Mouse (Mus musculus) right cerebral cortex, adult 18-20 months (tissue): ENCODE data around the gene Neurl3.
A peak's percentile ranks its signal among the peaks of the same experiment; 100 is the strongest.

ENCODE experiments used
- DNase-seq: peaks from one replicate; pipeline ENCODE4 v3.0.0; 2022; ENCODE audit warnings: mixed read lengths

Neurl3 gene

GRCm38 (mm10) chr1:36255871-36256640, 18.4 kb downstream of the Neurl3 start:
- DNase-seq, result no peak

GRCm38 (mm10) chr1:36254635-36255360, 19.7 kb downstream of the Neurl3 start:
- no peak for DNase-seq

DNA sequence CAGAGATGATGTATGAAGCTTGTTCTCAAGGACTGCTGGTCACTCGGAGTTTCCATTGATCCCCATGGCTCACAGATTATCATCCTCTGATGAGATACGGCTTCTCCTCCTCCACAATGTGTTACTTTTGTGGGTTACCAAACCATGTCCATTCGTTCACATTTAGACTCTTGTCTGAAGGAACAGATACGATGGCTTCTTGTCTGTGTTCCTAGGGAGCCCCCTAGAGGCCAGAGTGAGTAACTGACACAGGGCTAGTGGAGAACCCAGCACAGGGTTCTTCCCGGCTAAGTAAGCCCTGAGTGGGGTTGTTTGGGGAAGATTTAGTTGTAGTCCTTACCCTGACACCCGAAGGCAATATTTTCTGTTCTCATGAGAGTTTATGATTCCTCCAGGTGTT, 21.7 kb downstream of the Neurl3 start:
- peak; percentile 80 for DNase-seq

DNA sequence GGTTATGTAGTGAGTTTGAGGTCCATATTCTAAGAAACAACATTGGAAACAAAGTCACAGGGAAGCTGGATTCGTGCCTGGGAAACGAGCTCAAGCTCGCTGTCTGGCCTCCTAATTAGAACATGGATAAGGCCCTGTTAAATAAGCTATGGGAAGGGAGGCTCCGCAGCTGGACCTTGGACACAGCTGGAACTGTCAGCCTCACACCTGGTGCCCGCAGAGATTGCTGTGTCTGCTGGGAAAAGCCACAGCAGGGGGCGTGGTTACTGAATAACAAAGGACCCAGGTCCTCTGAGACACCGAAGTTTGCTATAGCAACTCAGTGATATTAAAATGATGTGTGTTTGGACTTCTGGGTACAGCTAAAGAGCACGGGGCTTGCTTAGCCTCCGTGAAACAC, 23.1 kb downstream of the Neurl3 start:
- DNase-seq, result no peak

DNA sequence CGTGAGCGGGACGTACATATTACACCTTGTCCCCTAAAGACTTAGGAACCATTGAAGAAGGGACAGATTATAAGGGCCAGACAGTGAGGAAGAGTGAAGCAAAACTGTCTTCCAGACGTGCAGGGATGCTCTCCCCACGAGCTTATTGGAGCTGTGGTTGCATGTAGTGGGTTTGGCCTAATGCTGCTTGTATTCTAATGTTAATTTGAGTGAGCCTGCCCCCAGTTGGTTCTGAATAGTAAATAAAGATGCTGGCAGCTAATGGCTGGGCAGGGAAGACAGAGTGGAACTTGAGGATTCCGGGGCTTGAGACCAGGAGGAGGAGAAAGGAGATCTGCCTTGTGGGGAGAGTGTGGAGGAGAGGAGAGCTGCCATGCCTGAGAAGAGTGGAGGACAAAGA, 27.8 kb downstream of the Neurl3 start:
- DNase-seq, result no peak

- DNase-seq, result no peak
These were observed 29.7 kb downstream of the Neurl3 start for GRCm38 (mm10) chr1:36244828-36245215.

DNA sequence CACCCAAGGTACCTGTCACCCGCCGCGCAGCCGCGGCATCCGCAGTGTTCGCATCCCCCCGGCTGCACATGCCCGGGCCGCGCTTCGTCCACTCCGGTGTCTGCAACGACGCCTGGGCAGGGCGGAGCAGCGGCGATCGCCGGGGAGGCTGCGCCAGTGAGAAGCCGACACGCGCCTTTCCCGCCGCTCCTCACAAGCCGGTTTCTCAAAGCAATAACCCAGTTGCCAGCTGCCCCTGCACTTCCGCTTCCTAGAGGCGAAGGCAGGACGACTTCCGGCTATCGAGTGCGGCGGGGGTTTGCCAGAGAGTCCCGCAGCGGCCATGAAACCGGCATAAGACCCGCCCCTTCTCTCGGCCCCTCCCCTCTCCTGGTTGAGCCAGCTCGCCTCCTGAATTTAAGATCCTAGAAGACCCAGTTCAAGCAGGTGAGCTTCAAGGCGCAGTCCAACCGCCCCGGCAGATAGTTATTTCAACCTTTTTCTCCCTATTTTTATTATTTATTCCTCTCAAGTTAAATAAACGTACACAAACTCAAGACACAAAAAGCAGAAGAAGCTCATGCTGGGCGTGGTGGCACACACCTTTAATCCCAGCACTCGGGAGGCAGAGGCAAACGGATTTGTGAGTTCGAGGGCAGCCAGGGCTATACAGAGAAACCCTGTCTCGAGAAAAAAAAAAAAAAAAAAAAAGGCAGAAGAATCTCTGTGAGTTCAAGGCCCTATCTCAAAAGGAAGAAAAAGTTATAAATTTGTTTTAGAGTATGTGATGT, 30.2 kb downstream of the Neurl3 start, which contains the start of gene Uggt1:
TSS of gene Uggt1 (minus strand) at position 663 of the 770 bp plus-strand sequence.
- peak; percentile 96 for DNase-seq

DNA sequence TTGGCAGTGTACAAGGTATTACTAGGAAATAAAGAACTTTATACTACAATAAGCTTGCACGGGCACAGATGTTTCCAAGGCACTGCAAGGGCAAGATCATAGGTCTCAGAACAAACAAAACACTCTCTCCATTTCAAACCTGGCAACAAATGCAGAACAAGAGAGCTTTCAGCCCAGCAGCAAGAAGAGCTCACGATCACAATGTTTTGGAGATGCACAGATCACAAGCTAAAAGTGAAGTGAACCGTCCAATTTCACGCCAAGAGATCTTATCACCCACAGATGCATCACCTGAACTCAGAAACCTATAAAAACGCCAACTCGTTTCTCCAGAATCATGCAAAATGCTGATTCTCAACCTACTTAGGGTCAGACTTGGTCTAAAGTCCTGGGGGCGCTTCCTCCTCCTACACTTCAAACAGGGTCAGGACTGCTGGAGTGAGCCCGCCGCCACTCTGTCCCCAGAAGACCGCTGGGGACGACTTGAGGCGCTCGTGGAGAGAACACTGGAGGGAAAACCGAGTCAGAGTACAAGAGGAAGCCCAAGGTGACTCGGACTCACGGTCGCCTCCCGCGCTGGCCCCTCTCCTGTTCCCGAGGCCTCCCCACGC, 30.9 kb downstream of the Neurl3 start:
- DNase-seq, result no peak

DNA sequence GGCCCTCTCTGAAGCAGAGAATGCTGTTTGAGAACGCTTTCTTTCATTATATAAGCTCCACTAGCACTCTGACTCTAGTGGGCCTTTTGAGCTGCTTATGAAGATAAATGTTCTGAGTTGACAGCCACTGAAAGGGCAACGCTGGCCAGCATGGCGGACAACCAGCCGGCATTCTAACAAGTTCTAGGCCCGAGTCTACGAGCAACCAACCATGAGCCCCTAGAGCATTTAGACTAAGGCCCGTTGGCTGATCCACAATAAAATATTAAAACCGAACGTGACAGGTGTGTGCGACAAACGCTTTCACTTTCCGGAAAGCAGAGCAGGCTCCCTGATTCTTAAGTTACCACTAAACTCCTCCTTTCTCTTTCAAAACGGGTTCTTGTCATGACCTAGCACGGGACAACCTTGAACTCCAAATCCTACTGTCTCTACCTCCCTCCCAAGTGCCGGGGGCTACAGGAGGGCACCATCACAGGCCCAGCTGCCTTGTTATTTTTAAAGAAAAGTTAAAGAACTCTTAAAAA, 32.5 kb downstream of the Neurl3 start:
- no peak for DNase-seq

DNA sequence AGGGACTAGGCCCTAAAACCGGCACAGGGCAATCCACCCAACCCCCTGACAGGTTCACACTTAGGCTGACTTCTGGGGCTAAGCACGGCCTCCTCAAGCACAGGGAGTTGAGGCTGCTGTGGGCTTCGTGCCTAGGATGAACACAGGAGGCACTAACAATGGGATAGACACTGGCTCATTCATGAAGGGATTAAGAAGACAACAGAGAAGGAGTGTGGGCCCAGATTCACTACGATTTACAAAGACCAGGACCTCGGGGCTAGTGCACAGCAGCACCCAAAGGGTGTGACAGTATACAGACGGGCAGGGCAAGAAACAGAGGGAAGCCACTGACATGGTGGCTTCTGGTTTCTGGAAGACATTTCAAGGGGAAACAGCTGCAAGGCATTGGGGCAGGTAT, 34.3 kb downstream of the Neurl3 start:
- DNase-seq, result no peak

DNA sequence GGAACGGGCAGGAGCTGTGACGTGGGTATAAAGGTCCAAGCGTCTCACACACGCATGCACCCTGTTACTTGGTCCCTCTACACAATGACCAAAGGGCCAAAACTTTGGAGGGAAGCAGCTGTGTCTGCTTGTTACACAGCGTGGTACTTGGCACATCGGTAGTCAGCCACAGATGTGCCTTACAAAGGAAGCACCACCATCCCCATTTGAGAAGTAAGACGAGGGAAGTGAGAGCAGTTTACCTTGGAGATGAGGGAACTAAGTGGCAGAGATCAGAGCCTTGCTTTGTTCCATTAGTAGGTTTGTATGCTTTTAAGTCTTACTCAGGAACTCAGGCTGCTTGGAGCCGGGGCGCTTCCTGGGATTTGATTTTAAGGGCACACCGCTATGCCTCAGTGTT, 35.1 kb downstream of the Neurl3 start:
- no peak for DNase-seq

DNA sequence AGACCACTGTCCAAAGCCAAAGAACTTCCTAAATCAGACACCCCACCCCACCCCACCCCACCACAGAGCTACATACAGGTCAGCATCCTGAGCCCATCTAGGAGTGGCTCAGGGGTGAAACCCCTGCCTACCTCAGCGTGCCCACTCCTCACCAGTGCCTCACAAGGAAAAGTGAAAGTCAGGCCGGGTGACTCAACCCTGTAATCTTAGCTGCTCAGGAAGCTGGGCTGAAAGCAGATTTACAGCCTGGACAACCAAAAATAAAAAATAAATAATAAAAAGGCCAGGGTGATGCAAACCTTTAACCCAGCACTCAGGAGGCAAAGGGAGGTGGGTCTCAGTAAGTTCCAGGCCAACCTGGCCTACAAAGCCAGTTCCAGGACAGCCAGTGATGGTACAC, 38.6 kb downstream of the Neurl3 start:
- DNase-seq, result no peak

- DNase-seq, result no peak
These were observed 39.3 kb downstream of the Neurl3 start for GRCm38 (mm10) chr1:36235057-36235639.

DNA sequence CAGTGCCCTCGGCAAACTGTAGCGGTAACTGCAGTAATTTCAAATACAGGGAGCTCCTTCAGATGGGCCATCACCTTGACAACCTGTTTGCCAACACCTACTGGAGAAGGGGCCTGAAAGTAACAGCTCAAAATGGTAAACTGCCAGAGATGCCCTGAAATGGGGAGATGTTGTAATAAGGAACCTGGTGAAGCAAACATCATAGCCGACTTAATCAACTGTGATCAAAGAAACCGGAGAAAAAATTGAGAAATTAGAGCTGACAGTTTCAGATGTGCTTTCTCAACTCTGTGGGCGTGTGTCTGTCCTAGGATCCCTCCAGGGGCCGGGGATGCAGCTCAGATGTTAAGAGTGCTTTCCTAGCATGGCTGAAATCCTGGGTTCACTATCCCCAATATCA, 41.3 kb downstream of the Neurl3 start:
- no peak for DNase-seq

- DNase-seq, result no peak
These were observed 43.4 kb downstream of the Neurl3 start for GRCm38 (mm10) chr1:36230919-36231705.

GRCm38 (mm10) chr1:36228461-36228860, 46.0 kb downstream of the Neurl3 start:
- DNase-seq, result no peak

DNA sequence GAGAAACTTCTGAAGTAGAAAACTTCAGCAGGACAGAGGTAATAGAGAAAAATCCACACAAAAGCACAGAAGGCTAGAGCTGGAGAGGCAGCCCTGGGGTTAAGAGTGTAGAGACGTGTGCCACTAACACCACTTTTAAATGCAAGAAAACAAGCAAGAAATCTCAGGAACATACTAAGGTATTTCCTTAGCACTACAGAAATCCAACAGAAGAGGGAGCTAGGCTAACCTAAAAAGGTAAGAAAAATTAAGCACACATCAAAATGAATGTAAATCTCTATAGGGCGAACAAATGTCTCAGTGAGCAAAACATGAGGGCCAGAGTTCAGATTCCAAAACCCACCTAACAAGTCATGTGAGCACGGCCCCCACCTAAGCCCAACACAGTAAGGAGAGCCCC, 49.8 kb downstream of the Neurl3 start:
- no peak for DNase-seq
